Mouse (Mus musculus) thymus, postnatal 14 days (tissue): ENCODE data around the gene Gm21972.

Source experiments
- DNase-seq: peaks from one replicate; pipeline ENCODE4 v3.0.0; 2021

Gm21972 gene

GRCm38 (mm10) chr1:86174602-86175001 is 41.2 kb downstream of the Gm21972 start:
- DNase-seq: no peak

GRCm38 (mm10) chr1:86176066-86176465 is 42.6 kb downstream of the Gm21972 start:
- DNase-seq: no peak

- DNase-seq: peak; percentile 84
Observed at GRCm38 (mm10) chr1:86178462-86179253, 45.2 kb downstream of the Gm21972 start.

GRCm38 (mm10) chr1:86182004-86182709 is 48.7 kb downstream of the Gm21972 start:
- DNase-seq: no peak

- DNase-seq: no peak
Observed at GRCm38 (mm10) chr1:86183577-86184263, 50.3 kb downstream of the Gm21972 start.

GRCm38 (mm10) chr1:86186762-86187161 is 53.3 kb downstream of the Gm21972 start:
- DNase-seq: no peak

GRCm38 (mm10) chr1:86187856-86188255 is 54.4 kb downstream of the Gm21972 start:
- no peak for DNase-seq

GRCm38 (mm10) chr1:86188271-86188670 is 54.8 kb downstream of the Gm21972 start:
- no peak for DNase-seq

GRCm38 (mm10) chr1:86189034-86189702 is 55.7 kb downstream of the Gm21972 start:
- peak; percentile 11 for DNase-seq

GRCm38 (mm10) chr1:86190843-86191242 is 57.4 kb downstream of the Gm21972 start:
- DNase-seq: no peak

GRCm38 (mm10) chr1:86194044-86194443 is 60.6 kb downstream of the Gm21972 start:
- DNase-seq: no peak

- DNase-seq: no peak
Observed at GRCm38 (mm10) chr1:86198276-86198675, 64.8 kb downstream of the Gm21972 start.

- peak; percentile 7 for DNase-seq
Observed at GRCm38 (mm10) chr1:86199026-86199425, 65.6 kb downstream of the Gm21972 start.

GRCm38 (mm10) chr1:86201312-86201711 is 67.9 kb downstream of the Gm21972 start:
- DNase-seq: no peak

- DNase-seq: no peak
Observed at GRCm38 (mm10) chr1:86202617-86203219, 69.3 kb downstream of the Gm21972 start.

- no peak for DNase-seq
Observed at GRCm38 (mm10) chr1:86210676-86211075, 77.2 kb downstream of the Gm21972 start.

- no peak for DNase-seq
Observed at GRCm38 (mm10) chr1:86211498-86211897, 78.1 kb downstream of the Gm21972 start.
